Comparison of ENCODE assay signal across 11 mouse cellular contexts in the genomic region with DNA sequence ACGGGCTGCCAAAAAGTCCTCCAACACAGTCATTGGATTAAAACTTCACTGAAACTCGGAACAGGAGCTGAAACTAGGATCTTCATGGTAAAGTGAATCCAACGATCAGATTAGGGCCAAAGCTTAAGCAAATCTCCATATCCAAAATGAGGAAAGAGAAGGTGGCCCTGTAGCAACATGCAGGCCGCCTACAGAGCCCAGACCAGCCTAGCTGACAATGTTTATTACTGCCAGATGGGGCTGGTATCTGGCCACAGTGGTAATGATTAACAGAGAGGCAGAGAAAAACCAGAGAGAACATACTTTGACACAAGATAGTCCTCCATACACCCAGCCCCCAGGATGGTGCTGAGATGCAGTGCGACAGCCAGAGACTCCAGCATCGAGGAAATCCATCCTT.
DNase-seq lines count a peak whose midpoint lies in the region; ATAC-seq and TF ChIP-seq lines count a peak whose summit lies in the region.
"Had no signal": no experiment of that assay in that cellular context is flagged by ENCODE, and none has a peak within 500 bp of the region (broad histone marks: within the 10 kb centered on the region; RNA-seq: fewer than 3 reads in every experiment).

No protein-coding gene starts in this region.

- peak; percentile 55 for DNase-seq in embryo, embryonic 10 days (ENCODE audit: low spot score)
- no peak for DNase-seq in embryo, embryonic 9.5 days (ENCODE audit: extremely low spot score)
- DNase-seq in kidney, adult 2 months, result peak; percentile 66
- DNase-seq in limb, embryonic 11.5 days (ENCODE audit: low spot score), result peak; percentile 52
- no peak for DNase-seq in left cerebral cortex, postnatal 14 days (ENCODE audit: low spot score in 2 of 2)
- DNase-seq in spleen, postnatal 10 days (ENCODE audit: low spot score in 2 of 2), result no peak
- DNase-seq: cerebellum, adult 8-10 months; gastrocnemius, postnatal 10 days; thymus, adult 18-20 months had no signal

- no peak overlapping the region for H3K9ac ChIP-seq in embryonic facial prominence, embryonic 13.5 days
- H3K9ac ChIP-seq in limb, embryonic 11.5 days (ENCODE audit: low read length), result no peak overlapping the region

- H3K27ac ChIP-seq in embryonic facial prominence, embryonic 13.5 days, result peak overlapping the region; percentile 74
- no peak overlapping the region for H3K27ac ChIP-seq in kidney, adult 2 months (ENCODE audit: insufficient read depth, low read depth, low read length)
- 0 out of 2 replicates have a peak overlapping the region, but pooled peaks have one; percentile 3 for H3K27ac ChIP-seq in limb, embryonic 11.5 days (replicated peaks; ENCODE audit: low read depth, low read length)

- TF ChIP-seq CTCF in kidney, adult 2 months (conservative IDR thresholded peaks at IDR 0.05; ENCODE audit: insufficient read depth, insufficient read length, low read depth, low read length), result no peak

- no peaks in the 10 kb centered on the region for H3K36me3 ChIP-seq in embryonic facial prominence, embryonic 13.5 days
- H3K36me3 ChIP-seq in kidney, adult 2 months (ENCODE audit: control insufficient read depth, insufficient read depth, low read length), result no peaks in the 10 kb centered on the region
- H3K36me3 ChIP-seq in limb, embryonic 11.5 days (ENCODE audit: control insufficient read depth, insufficient read depth, low read length), result no peaks in the 10 kb centered on the region

- 0 out of 2 replicates have a peak overlapping the region, but pooled peaks have one; percentile 10 for H3K4me2 ChIP-seq in embryonic facial prominence, embryonic 13.5 days
- no peak overlapping the region for H3K4me2 ChIP-seq in limb, embryonic 11.5 days (ENCODE audit: low read depth, severe bottlenecking)

- H3K4me3 ChIP-seq in embryonic facial prominence, embryonic 13.5 days, result no peak overlapping the region
- H3K4me3 ChIP-seq in kidney, adult 2 months (ENCODE audit: insufficient read depth, low read depth, low read length), result no peak overlapping the region
- H3K4me3 ChIP-seq in limb, embryonic 11.5 days (ENCODE audit: low read depth, low read length), result no peak overlapping the region

- ATAC-seq in embryonic facial prominence, embryonic 13.5 days (ENCODE audit: insufficient number of reproducible peaks, insufficient read depth, low FRiP score, low TSS enrichment, low read depth), result no peak; the same call in 1 of the 2 replicates
- no peak for ATAC-seq in limb, embryonic 11.5 days (ENCODE audit: insufficient number of reproducible peaks, low FRiP score, low TSS enrichment, low read depth)
- ATAC-seq in erythroid progenitor cell, adult 5-6 weeks (replicated peaks; ENCODE audit: low FRiP score, poor library complexity, severe bottlenecking), result no peak

- 19% methylated on average over 6 of the region's 6 CpGs for WGBS in embryonic facial prominence, embryonic 13.5 days
- WGBS in kidney, adult 2 months, result 43% methylated on average over 6 of the region's 6 CpGs
- WGBS in limb, embryonic 11.5 days, result 44% methylated on average over 6 of the region's 6 CpGs

- H3K4me1 ChIP-seq in embryonic facial prominence, embryonic 13.5 days, result peaks cover 19% of the 10 kb centered on the region
- no peaks in the 10 kb centered on the region; the same call in 1 of the 2 replicates for H3K4me1 ChIP-seq in kidney, adult 2 months (ENCODE audit: control insufficient read depth, insufficient read depth, low read length)
- H3K4me1 ChIP-seq in limb, embryonic 11.5 days (ENCODE audit: control insufficient read depth, insufficient read depth, low read length), result peaks cover 7% of the 10 kb centered on the region; the same call in 1 of the 2 replicates

- intact Hi-C loops in left cerebral cortex, postnatal 14 days (cut with DNase I), result no loop called here

- H3K27me3 ChIP-seq in embryonic facial prominence, embryonic 13.5 days, result no peaks in the 10 kb centered on the region
- no peaks in the 10 kb centered on the region for H3K27me3 ChIP-seq in kidney, adult 2 months (replicated peaks; ENCODE audit: control insufficient read depth, insufficient read depth, low read length)
- no peaks in the 10 kb centered on the region for H3K27me3 ChIP-seq in limb, embryonic 11.5 days (ENCODE audit: control insufficient read depth, insufficient read depth, low read length)

- no peaks in the 10 kb centered on the region; the same call in 1 of the 2 replicates for H3K9me3 ChIP-seq in embryonic facial prominence, embryonic 13.5 days
- no peaks in the 10 kb centered on the region for H3K9me3 ChIP-seq in limb, embryonic 11.5 days (ENCODE audit: control insufficient read depth, low read length)

- TF ChIP-seq POLR2A in kidney, adult 2 months (IDR thresholded peaks at IDR 0.05; ENCODE audit: low read depth, low read length), result no peak

Comparison
In these comparisons a context has a peak if more than half of its experiments do, and no peak if none do; other contexts are left out.
1. DNase-seq: peak in embryo, embryonic 10 days (single experiment), kidney, adult 2 months (single experiment) and limb, embryonic 11.5 days (single experiment); none in embryo, embryonic 9.5 days (single experiment), left cerebral cortex, postnatal 14 days (0 of 2) and spleen, postnatal 10 days (0 of 2).